Mouse (Mus musculus) limb, embryonic 14.5 days (tissue): ENCODE data around the gene Pawr. TPM values are rescaled to one million over a fixed set of nuclear protein-coding genes. Genes with fewer than 3 reads are reported as not detected.

ENCODE experiments used
- ATAC-seq: fragments of 200-750 bp; cut with Nextera tagmentation; 2 replicates; pipeline ENCODE4 v1.8.0; 2017; ENCODE audit warnings: low read depth, moderate number of reproducible peaks, moderate TSS enrichment; ENCODE audit not compliant: low FRiP score
- DNase-seq: peaks from one replicate; pipeline ENCODE4 v3.0.0-alpha.2; 2015; ENCODE audit warnings: low spot score
- H3K27ac ChIP-seq: fragments of 300-500 bp; sonication (generic); replicated peaks from 2 replicates; pipeline ENCODE4 v1.5.1; 2014; ENCODE audit warnings: low read depth, mild to moderate bottlenecking, low read length, moderate library complexity, mixed read lengths
- H3K27me3 ChIP-seq: fragments of 300-500 bp; sonication (generic); 2 replicates; pipeline ENCODE4 v1.6.1; 2014; ENCODE audit warnings: low read length, mixed read lengths; ENCODE audit not compliant: control insufficient read depth, insufficient read depth
- H3K36me3 ChIP-seq: fragments of 300-500 bp; sonication (generic); 2 replicates; pipeline ENCODE4 v1.6.1; 2014; ENCODE audit warnings: mild to moderate bottlenecking, low read length, moderate library complexity, mixed read lengths; ENCODE audit not compliant: control insufficient read depth, insufficient read depth
- H3K4me1 ChIP-seq: fragments of 300-500 bp; sonication (generic); 2 replicates; pipeline ENCODE4 v1.6.1; 2014; ENCODE audit warnings: antibody characterized with exemption, low read length, mixed read lengths; ENCODE audit not compliant: control insufficient read depth, insufficient read depth
- H3K4me2 ChIP-seq: fragments of 300-500 bp; sonication (generic); replicated peaks from 2 replicates; pipeline ENCODE4 v1.6.1; 2014; ENCODE audit warnings: low read depth, mild to moderate bottlenecking, low read length, moderate library complexity; ENCODE audit not compliant: severe bottlenecking
- H3K4me3 ChIP-seq: fragments of 300-500 bp; sonication (generic); replicated peaks from 2 replicates; pipeline ENCODE4 v1.5.1; 2014; ENCODE audit warnings: low read length
- H3K9ac ChIP-seq: fragments of 300-500 bp; sonication (generic); 2 replicates; pipeline ENCODE4 v1.6.1; 2014; ENCODE audit warnings: mild to moderate bottlenecking, low read depth, low read length, moderate library complexity; ENCODE audit not compliant: severe bottlenecking
- H3K9me3 ChIP-seq: fragments of 300-500 bp; sonication (generic); 2 replicates; pipeline ENCODE4 v1.6.1; 2016; ENCODE audit warnings: low read length; ENCODE audit not compliant: control insufficient read depth
- POLR2A ChIP-seq: fragments of 200-500 bp; IDR thresholded peaks from 2 replicates; pipeline ENCODE4 v1.8.0; 2012; ENCODE audit warnings: inconsistent platforms, mild to moderate bottlenecking, moderate library complexity, borderline replicate concordance; ENCODE audit not compliant: insufficient read depth, insufficient read length; ENCODE audit errors: extremely low read depth
- WGBS: fragments of 180-500 bp; shearing (Covaris S2); extraction: QIAGEN DNeasy Blood & Tissue Kit; methylation state at CpG from one replicate; pipeline ENCODE4 v1.1.7; 2014; 5-methylcytosine and 5-hydroxymethylcytosine counted together
- polyA plus RNA-seq, 2 experiments: library from polyadenylated mRNA; depleted of rRNA in 1 of 2; stranded (reverse) in 1 of 2; unstranded in 1 of 2; fragments of >200 nt; fragmentation: Nextera tagmentation in 1 of 2; extraction: Ambion mirVana in 1 of 2; gene quantifications; 2 replicates each; pipeline versions ENCODE4 v1.2.1 to v1.2.3; 2012 to 2014

Pawr gene
- polyA plus RNA-seq, 2 experiments, result 3.1 to 3.5 TPM

DNA sequence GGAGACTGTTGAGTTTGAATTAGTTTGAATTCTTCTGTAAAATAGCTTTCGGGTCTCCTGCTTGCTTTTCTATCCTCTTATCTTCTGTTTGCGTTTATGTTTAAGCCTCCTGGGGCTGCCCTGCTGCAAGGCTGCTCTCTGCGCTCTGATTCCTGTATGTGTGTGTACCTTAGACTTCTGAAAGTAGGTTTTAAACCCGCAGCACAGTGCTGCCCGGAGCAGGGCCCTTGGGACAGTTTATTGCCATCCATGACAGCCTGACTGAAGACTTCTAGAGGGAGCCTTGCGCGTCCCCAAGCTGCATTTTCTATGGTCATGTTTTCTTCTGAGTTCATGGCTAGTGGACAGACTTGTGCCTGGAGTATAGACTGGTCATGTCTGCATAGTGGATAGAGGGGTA, 74.0 kb downstream of the Pawr start:
- TF ChIP-seq POLR2A, result no peak
- Histone ChIP-seq H3K9ac (no peak overlapping the region), H3K4me1 (no peaks in the 10 kb centered on the region), H3K4me3 (no peak overlapping the region), H3K36me3 (no peaks in the 10 kb centered on the region), H3K27me3 (no peaks in the 10 kb centered on the region), H3K4me2 (no peak overlapping the region), H3K9me3 (no peaks in the 10 kb centered on the region), H3K27ac (no peak overlapping the region)
- DNase-seq, result no peak
- WGBS, result 52% methylated on average over 7 of the region's 7 CpGs
- no peak for ATAC-seq

DNA sequence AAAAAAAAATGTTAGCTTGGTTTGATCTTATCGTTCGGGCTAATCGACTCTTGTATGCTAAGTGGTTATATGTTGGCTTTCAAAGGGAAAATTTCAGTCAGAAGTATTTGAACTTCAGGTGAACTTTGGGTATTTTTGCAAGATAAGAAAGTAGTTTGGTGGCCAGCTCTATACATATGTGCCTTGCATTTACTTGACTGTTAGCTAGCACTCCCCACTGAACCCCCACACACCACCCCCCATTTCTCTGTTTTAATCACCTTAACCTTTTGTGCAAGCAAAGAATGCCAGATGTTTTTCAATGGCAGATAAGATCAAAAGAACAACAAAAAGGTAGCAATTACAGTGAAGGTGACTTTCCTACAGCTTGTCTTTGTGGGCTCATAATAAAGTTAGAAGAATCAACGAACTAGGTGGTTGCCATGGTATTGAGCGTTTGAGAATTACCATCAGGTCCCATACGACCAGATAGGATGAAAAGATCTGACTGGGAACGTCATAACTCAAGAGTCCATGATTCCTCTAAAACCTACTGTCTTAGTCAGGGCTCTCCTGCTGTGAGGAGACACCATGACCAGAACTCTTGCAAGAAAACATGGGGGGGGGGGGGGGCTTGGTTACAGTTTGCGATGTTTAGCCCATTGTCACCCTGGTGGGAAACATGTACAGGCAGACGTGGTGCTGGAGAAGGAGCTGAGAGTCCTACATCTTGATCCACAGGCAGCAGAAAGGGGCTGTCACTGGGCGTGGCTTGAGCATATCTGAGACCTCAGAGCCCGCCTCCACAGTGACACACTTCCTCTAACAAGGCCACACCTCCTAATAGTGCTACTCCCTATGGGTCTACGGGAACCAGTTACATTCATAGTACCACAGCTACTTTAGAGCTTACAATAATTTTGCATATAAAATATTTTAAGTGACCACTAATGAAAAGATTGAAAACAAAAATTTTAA, 75.2 kb downstream of the Pawr start:
- no peak for ATAC-seq
- Histone ChIP-seq H3K27me3 (no peaks in the 10 kb centered on the region), H3K27ac (no peak overlapping the region), H3K4me2 (no peak overlapping the region), H3K9me3 (no peaks in the 10 kb centered on the region), H3K9ac (no peak overlapping the region), H3K36me3 (no peaks in the 10 kb centered on the region), H3K4me1 (no peaks in the 10 kb centered on the region), H3K4me3 (no peak overlapping the region)
- no peak for TF ChIP-seq POLR2A
- WGBS, result 83% methylated on average over 12 of the region's 12 CpGs
- DNase-seq, result no peak

DNA sequence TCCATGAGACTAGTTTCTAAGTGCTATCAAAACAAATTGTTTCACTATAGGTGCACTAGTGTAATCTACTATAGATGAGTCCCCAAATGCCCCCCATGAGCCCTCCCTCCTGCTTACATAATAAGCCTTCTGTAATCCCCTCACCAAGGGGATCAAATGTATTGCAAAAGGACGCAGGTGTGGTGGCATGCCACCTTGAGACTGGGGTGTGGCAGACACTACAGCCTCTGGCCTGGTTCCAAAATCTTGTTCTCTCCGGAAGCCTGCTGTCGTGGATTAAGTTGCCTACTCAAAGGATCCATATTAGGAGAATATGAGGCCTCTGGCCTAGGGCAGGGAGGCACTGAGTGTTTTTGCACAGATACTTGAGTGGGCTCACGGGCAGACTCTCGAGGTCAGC, 76.1 kb downstream of the Pawr start:
- Histone ChIP-seq H3K36me3 (no peaks in the 10 kb centered on the region), H3K27me3 (no peaks in the 10 kb centered on the region), H3K27ac (no peak overlapping the region), H3K4me1 (no peaks in the 10 kb centered on the region), H3K9me3 (no peaks in the 10 kb centered on the region), H3K4me3 (no peak overlapping the region), H3K4me2 (no peak overlapping the region), H3K9ac (no peak overlapping the region)
- WGBS, result 53% methylated on average over 5 of the region's 5 CpGs
- ATAC-seq (no peak), DNase-seq (no peak)
- no peak for TF ChIP-seq POLR2A

DNA sequence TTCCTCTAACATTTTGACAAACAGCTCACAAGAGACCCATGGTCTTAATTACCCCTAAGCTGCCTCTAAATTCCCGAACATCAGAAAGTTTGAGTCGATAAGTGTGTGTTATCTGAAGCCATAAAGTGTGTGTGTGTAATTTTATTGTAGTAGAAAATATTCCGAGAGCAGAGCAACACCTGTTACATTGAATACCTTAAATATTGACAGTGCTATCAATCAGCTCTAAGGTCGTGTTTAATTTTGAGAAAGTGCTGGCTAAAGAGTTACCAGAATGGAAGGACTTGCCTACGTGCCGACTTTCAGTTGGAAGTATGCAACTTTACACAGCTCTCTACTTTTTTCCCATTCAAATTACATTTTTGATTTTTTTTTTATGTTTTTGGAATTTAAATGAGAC, 76.5 kb downstream of the Pawr start:
- ATAC-seq, result no peak
- no peak for DNase-seq
- TF ChIP-seq POLR2A, result no peak
- Histone ChIP-seq H3K4me1 (no peaks in the 10 kb centered on the region), H3K9ac (no peak overlapping the region), H3K27me3 (no peaks in the 10 kb centered on the region), H3K4me2 (no peak overlapping the region), H3K4me3 (no peak overlapping the region), H3K9me3 (no peaks in the 10 kb centered on the region), H3K27ac (no peak overlapping the region), H3K36me3 (no peaks in the 10 kb centered on the region)
- 68% methylated on average over 6 of the region's 6 CpGs for WGBS

DNA sequence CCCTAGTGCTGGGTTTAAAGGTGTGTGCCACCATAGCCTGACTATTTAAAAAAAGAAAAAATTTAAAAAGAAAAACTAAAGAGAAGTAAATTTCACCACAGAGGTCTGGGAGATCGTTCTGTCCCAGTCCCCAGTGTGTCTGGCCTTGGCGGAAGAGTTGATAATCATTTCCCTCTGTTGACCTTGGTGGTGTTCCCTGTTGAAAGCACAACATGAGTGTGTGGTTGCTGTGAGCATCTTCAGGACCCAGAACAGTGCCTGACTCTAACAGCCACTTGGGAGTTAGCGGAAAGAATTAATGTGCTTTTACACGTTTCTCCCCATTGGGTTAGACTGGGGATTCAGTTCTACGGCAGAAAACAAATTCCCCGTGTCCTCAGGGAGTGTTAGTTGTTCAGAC, 77.1 kb downstream of the Pawr start:
- no peak for ATAC-seq
- no peak for TF ChIP-seq POLR2A
- no peak overlapping the region for H3K4me3 ChIP-seq

More for the DNA sequence above, 77.1 kb downstream of the Pawr start:
- Histone ChIP-seq H3K27me3 (no peaks in the 10 kb centered on the region), H3K9me3 (no peaks in the 10 kb centered on the region), H3K4me2 (no peak overlapping the region), H3K4me1 (no peaks in the 10 kb centered on the region), H3K27ac (no peak overlapping the region), H3K36me3 (no peaks in the 10 kb centered on the region), H3K9ac (no peak overlapping the region)
- DNase-seq, result no peak
- 70% methylated on average over 6 of the region's 6 CpGs for WGBS
